Mouse (Mus musculus): Measurements from ENCODE around the gene Lsamp.

- TF ChIP-seq CTCF (IDR thresholded peaks at IDR 0.05; ENCODE audit: control insufficient read depth, insufficient read depth, insufficient replicate concordance, low read depth, low read length) (no peak), POLR2A (IDR thresholded peaks at IDR 0.05; ENCODE audit: control insufficient read depth, low read depth, low read length) (no peak)
These were observed 2118.5 kb downstream of the Lsamp start for GRCm38 (mm10) chr16:42102635-42103034.
